Mouse (Mus musculus) lung, embryonic 16.5 days (tissue): ENCODE results near the gene Inhbc. TPM values are rescaled to one million over a fixed set of nuclear protein-coding genes. Genes with fewer than 3 reads are reported as not detected.
A peak's percentile ranks its signal among the peaks of the same experiment; 100 is the strongest.

Experiments
- ATAC-seq: fragments of 200-750 bp; cut with Nextera tagmentation; 2 replicates; pipeline ENCODE4 v1.8.0; 2017; ENCODE audit warnings: low read depth, mild to moderate bottlenecking, moderate library complexity
- H3K27ac ChIP-seq: fragments of 300-500 bp; sonication (generic); 2 replicates; pipeline ENCODE4 v1.5.1; 2014; ENCODE audit warnings: mild to moderate bottlenecking, control low read depth, low read length
- H3K27me3 ChIP-seq: fragments of 300-500 bp; sonication (generic); 2 replicates; pipeline ENCODE4 v1.6.1; 2014; ENCODE audit warnings: low read depth, low read length, mixed read lengths; ENCODE audit not compliant: control insufficient read depth, insufficient read depth
- H3K36me3 ChIP-seq: fragments of 300-500 bp; sonication (generic); 2 replicates; pipeline ENCODE4 v1.6.1; 2014; ENCODE audit warnings: low read length; ENCODE audit not compliant: control insufficient read depth, insufficient read depth
- H3K4me1 ChIP-seq: fragments of 300-500 bp; sonication (generic); replicated peaks from 2 replicates; pipeline ENCODE4 v1.6.1; 2014; ENCODE audit warnings: low read length, mixed read lengths; ENCODE audit not compliant: control insufficient read depth, insufficient read depth
- H3K4me2 ChIP-seq: fragments of 300-500 bp; sonication (generic); 2 replicates; pipeline ENCODE4 v1.6.1; 2014; ENCODE audit warnings: low read depth, low read length, control low read depth
- H3K4me3 ChIP-seq: fragments of 300-500 bp; sonication (generic); 2 replicates; pipeline ENCODE4 v1.5.1; 2014; ENCODE audit warnings: mild to moderate bottlenecking, low read length, control low read depth
- H3K9ac ChIP-seq: fragments of 300-500 bp; sonication (generic); 2 replicates; pipeline ENCODE4 v1.6.1; 2014; ENCODE audit warnings: low read length, control low read depth
- H3K9me3 ChIP-seq: fragments of 300-500 bp; sonication (generic); 2 replicates; pipeline ENCODE4 v1.6.1; 2016; ENCODE audit warnings: low read length; ENCODE audit not compliant: control insufficient read depth
- WGBS: fragments of 180-500 bp; shearing (Covaris S2); extraction: QIAGEN DNeasy Blood & Tissue Kit; methylation state at CpG from one replicate; pipeline ENCODE4 v1.1.7; 2014; 5-methylcytosine and 5-hydroxymethylcytosine counted together
- polyA plus RNA-seq: library from polyadenylated mRNA; unstranded; fragments of >200 nt; fragmentation: Nextera tagmentation; extraction: Ambion mirVana; gene quantifications from 2 replicates; pipeline ENCODE4 v1.2.1, GENCODE M21; 2015

The Inhbc gene
- polyA plus RNA-seq, result not detected in 2 replicates

DNA sequence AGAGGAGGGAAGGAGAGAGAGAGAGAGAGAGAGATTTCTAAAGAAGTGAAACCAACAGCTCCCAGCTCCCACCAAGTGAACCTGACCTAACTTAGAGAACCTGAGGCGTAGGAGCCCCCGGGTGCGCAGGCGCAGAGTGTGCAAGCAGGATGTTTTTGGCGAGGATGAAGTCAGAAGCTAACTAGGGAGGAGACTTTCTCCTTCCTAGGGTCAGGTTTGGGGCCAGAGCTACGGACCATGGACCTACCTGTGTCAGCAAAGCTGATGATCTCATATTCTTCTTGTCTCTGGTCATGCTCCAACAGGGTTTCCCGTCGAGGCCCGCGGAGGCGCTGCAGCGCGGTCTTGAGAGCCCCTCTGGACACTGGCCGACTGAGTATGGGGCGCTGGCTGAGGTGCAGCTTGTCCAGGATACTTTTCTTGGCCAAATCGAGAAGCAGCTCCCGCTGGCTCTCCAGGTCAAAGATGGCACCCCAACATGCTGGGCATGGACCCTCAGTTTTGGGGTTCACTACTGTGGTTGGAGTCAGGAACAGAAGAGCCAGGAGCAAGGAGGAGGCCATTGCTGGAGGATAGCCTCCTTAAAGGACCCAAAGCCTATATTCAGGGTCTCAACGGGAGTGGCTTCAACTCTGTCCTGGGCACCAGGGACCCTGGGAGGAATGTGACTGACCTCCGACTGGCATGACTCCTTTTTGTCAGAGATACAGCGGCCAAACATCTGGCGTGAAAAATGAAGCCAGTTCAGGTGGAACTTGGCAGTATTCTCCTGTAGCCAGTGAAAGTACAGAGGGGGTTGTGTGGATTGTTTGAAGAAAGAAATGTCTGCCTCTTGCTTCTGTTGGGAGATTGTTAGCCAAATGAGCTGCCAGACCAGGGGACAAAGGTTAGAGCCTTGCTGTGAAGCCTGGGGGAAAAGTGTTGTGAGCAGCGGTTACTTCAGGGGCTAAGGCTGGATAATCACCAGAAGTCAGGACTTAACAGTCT lies at the start of gene Inhbc:
TSS of gene Inhbc (minus strand) at position 598 of the 987 bp plus-strand sequence.
- ATAC-seq, result no peak
- H3K9me3 ChIP-seq, result no peaks in the 10 kb centered on the region
- no peaks in the 10 kb centered on the region for H3K27me3 ChIP-seq
- no peaks in the 10 kb centered on the region for H3K4me1 ChIP-seq
- H3K36me3 ChIP-seq, result no peaks in the 10 kb centered on the region
- H3K4me2 ChIP-seq, result no peak within 1 kb of the TSS
- WGBS, result 65% methylated on average over 22 of the region's 22 CpGs
- H3K9ac ChIP-seq, result no peak within 1 kb of the TSS
- H3K27ac ChIP-seq, result no peak within 1 kb of the TSS
- no peak within 1 kb of the TSS for H3K4me3 ChIP-seq

DNA sequence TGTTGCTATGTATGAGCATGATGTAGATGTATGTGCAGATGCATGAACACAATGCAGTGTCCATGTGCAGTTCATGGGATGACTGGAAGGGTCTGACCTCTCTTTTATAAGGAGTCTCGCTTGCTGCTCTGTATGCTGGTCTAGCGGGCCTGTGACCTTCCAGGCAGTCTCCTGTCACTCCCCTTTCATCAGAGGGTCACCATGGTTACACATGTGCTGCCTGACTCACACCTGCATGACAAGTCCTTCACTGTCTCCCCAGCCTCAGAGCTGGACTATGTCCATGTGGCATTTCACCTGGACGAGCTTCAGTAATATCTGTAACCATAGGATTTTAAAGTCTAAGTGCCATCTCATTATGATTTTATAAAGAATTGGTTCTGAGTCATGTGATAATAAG lies 43.9 kb upstream of the Inhbc start:
- Histone ChIP-seq H3K4me2 (no peak overlapping the region), H3K9me3 (no peaks in the 10 kb centered on the region), H3K27me3 (no peaks in the 10 kb centered on the region), H3K4me3 (no peak overlapping the region), H3K9ac (no peak overlapping the region), H3K4me1 (peaks cover 8% of the 10 kb centered on the region), H3K36me3 (no peaks in the 10 kb centered on the region; the same call in 1 of the 2 replicates), H3K27ac (no peak overlapping the region)
- 76% methylated on average over 3 of the region's 3 CpGs for WGBS
- no peak for ATAC-seq

DNA sequence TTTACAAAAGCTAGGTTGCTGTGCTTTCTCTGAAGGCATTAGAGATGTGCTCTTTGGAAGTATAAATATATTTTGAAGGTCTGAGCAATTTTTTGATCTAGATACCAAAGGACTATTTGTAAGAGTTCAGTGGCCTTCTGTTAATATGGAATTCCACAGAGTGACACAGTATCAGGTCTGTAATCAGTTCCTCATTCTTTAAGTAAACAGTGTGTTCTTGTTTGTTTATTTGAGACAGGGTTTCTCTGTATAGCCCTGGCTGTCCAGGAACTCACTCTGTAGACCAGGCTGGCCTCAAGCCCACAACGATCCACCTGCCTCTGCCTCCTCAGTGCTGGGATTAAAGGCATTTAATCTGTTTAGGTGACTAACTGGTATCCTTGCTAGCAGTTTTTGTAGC lies 43.4 kb upstream of the Inhbc start:
- Histone ChIP-seq H3K4me1 (peaks cover 8% of the 10 kb centered on the region; the same call in 1 of the 2 replicates), H3K4me2 (no peak overlapping the region), H3K9ac (no peak overlapping the region), H3K36me3 (no peaks in the 10 kb centered on the region; the same call in 1 of the 2 replicates), H3K27me3 (no peaks in the 10 kb centered on the region), H3K9me3 (no peaks in the 10 kb centered on the region), H3K4me3 (no peak overlapping the region), H3K27ac (no peak overlapping the region)
- ATAC-seq, result no peak
- WGBS, result 55% methylated on average over 1 of the region's 1 CpGs

DNA sequence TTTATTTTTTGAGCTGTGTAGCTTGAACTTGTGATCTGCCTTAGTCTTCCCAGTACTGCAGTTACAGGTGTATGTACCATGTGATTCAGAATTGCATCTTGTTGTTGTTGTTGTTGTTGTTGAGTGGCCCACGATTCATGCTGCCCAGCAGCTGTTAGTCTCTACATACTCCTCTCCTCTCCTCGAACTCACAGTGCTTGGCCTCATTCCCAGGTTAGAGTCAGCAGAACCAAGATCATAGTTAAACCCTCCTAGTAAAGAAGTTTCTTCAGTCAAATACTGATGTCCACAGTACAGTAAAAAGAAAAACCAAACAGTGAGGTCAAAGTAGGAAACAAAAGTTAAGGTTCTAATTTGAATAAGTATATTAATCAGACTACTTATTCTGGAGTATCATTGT lies 42.5 kb upstream of the Inhbc start:
- 47% methylated on average over 2 of the region's 2 CpGs for WGBS
- ATAC-seq, result no peak
- no peak overlapping the region for H3K4me2 ChIP-seq

DNA sequence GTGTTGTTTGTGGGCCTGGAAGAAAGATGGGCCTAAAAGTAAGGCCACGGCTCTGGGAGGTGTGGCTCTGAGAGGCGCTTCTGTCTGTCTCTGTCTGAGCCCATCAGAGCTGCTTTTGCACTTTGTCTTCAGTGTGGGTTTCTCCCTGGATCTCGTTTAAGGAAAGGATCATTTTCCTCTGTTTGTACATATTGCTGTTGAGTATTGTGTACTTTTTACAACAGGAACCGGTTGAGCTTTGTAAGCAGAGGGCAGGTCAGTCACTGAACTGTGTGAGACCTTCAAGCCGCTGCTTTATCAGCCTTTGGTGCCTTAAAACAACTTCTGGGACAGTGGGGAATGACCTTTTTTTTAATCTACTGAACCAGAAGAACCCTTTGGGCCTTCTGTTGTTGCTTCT lies 41.9 kb upstream of the Inhbc start:
- H3K4me2 ChIP-seq, result no peak overlapping the region
- H3K36me3 ChIP-seq, result no peaks in the 10 kb centered on the region; the same call in 1 of the 2 replicates
- H3K27me3 ChIP-seq, result no peaks in the 10 kb centered on the region
- no peak for ATAC-seq
- H3K9ac ChIP-seq, result no peak overlapping the region
- no peak overlapping the region for H3K4me3 ChIP-seq
- 43% methylated on average over 5 of the region's 5 CpGs for WGBS
- H3K9me3 ChIP-seq, result no peaks in the 10 kb centered on the region
- H3K27ac ChIP-seq, result no peak overlapping the region
- H3K4me1 ChIP-seq, result peaks cover 8% of the 10 kb centered on the region; the same call in 1 of the 2 replicates

More for the DNA sequence above, 42.5 kb upstream of the Inhbc start:
- Histone ChIP-seq H3K9me3 (no peaks in the 10 kb centered on the region), H3K27ac (no peak overlapping the region), H3K27me3 (no peaks in the 10 kb centered on the region), H3K9ac (no peak overlapping the region), H3K4me1 (peaks cover 8% of the 10 kb centered on the region; the same call in 1 of the 2 replicates), H3K4me3 (no peak overlapping the region), H3K36me3 (no peaks in the 10 kb centered on the region; the same call in 1 of the 2 replicates)

DNA sequence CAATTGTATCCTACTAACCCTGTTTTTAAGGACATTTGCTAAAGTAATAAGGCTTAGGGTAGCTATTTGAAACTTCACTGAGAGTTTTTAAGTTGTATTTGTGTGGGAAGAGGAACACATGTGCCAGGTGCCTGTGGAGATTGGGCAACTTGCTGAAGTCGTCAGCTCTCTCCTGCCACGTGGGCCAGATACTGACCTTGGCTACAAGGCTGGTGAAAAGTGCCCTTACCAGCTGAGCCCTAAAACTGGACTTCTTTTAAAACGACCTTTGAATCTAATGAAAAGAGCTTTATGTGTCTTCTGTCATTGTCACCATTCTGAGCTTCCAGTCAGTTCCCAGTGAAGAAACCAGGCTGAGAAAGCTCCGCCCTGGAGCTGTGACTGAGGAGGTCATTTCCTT lies 37.2 kb upstream of the Inhbc start:
- Histone ChIP-seq H3K9me3 (no peaks in the 10 kb centered on the region), H3K4me3 (no peak overlapping the region), H3K9ac (no peak overlapping the region), H3K27ac (no peak overlapping the region), H3K4me2 (no peak overlapping the region), H3K36me3 (no peaks in the 10 kb centered on the region; the same call in 1 of the 2 replicates), H3K27me3 (no peaks in the 10 kb centered on the region), H3K4me1 (peaks cover 8% of the 10 kb centered on the region; the same call in 1 of the 2 replicates)
- WGBS, result 59% methylated on average over 4 of the region's 4 CpGs
- ATAC-seq, result no peak

DNA sequence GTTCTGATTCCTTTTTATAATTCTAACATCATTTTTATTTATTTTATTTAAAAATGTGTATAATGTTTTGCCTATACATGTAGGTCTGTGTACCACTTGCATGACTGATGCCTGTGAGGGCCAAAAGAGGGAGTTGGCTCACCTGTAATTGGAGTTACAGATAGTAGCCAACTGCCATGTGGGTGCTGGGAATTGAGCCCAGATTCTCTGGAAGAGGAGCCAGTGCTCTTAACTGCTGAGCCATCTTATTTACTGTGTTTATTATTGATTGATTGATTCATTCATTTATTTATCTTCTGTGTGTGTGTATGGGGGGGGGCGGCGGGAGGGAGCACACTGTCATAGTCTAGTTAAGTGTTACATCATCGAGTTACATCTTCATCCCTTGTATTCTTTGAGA lies 34.5 kb upstream of the Inhbc start:
- WGBS, result 95% methylated on average over 3 of the region's 3 CpGs
- Histone ChIP-seq H3K9ac (no peak overlapping the region), H3K4me2 (no peak overlapping the region), H3K9me3 (no peaks in the 10 kb centered on the region), H3K27me3 (no peaks in the 10 kb centered on the region), H3K4me3 (no peak overlapping the region), H3K4me1 (no peaks in the 10 kb centered on the region), H3K27ac (no peak overlapping the region), H3K36me3 (peaks cover 15% of the 10 kb centered on the region)
- ATAC-seq, result no peak

DNA sequence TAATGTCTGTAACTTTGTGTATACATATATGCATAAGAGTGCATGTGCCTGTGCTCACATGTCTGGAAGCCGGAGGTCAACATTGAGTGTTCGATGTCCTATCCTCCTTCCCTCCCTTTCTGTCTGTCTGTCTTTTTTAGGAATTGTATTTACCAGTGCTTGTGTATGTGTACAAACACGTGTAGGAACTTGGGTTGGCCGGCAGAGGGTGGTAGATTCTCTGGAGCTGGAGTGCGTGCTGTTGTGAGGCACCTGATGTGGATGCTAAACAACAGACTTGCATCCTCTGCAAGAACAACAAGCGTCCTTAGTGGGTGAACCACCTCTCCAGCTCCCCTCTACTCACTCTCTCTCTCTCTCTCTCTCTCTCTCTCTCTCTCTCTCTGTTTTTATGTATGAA lies 21.5 kb upstream of the Inhbc start:
- H3K9ac ChIP-seq, result no peak overlapping the region
- WGBS, result 74% methylated on average over 6 of the region's 6 CpGs

DNA sequence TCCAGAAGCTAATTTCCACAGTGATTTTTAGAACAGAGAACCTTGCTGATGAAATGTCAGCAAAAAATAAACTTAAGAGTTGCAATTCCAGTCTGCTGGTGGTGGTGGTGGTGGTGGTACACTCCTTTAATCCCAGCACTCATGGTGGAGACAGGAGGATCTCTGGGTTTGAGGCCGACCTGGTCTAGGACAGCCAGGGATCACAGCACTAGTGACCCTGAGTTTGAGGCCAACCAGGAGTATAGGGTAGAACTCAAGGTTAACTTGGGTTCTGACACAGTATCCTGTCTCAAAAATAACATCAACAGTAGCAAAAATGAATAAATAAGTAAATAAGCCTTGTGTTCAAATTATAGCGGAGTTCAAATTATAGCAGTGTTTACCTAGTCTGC lies 11.5 kb upstream of the Inhbc start:
- ATAC-seq, result no peak
- whole genome bisulfite sequencing, result 41% methylated on average over 2 of the region's 2 CpGs
- Histone ChIP-seq H3K27me3 (no peaks in the 10 kb centered on the region), H3K27ac (peak overlapping the region; percentile 96), H3K4me3 (peak overlapping the region; percentile 66), H3K4me1 (peaks cover 5% of the 10 kb centered on the region), H3K9ac (peak overlapping the region; percentile 88), H3K9me3 (no peaks in the 10 kb centered on the region), H3K36me3 (no peaks in the 10 kb centered on the region), H3K4me2 (peak overlapping the region; percentile 71)

More for the DNA sequence above, 21.5 kb upstream of the Inhbc start:
- peaks cover 5% of the 10 kb centered on the region; the same call in 1 of the 2 replicates for H3K36me3 ChIP-seq
- no peaks in the 10 kb centered on the region for H3K9me3 ChIP-seq
- no peak for ATAC-seq
- no peaks in the 10 kb centered on the region for H3K4me1 ChIP-seq
- H3K27me3 ChIP-seq, result no peaks in the 10 kb centered on the region
- no peak overlapping the region for H3K4me2 ChIP-seq
- no peak overlapping the region for H3K4me3 ChIP-seq
- no peak overlapping the region for H3K27ac ChIP-seq
